Mouse (Mus musculus) embryonic stem cell, embryonic (primary cell): ENCODE results near the gene Sema3f.

ENCODE experiments used
- CTCF ChIA-PET, 4 experiments: fragments of 300-600 bp in 2 of 4; fragments of 350-600 bp in 2 of 4; sonication (Branson Sonifier 250); formaldehyde crosslinking; loops; one replicate each; lab custom pipeline; 2022; ENCODE audit warnings: inconsistent platforms in 2 of 4; lab: Charles Lee
- POLR2A ChIA-PET, 4 experiments: fragments of 300-600 bp in 2 of 4; fragments of 350-600 bp in 2 of 4; sonication (Branson Sonifier 250); formaldehyde crosslinking; loops; one replicate each; lab custom pipeline; 2022; ENCODE audit warnings: antibody characterized with exemption in 4 of 4, inconsistent platforms in 1 of 4; lab: Charles Lee

Sema3f gene

GRCm38 (mm10) chr9:107645577-107645976 lies 64.7 kb downstream of the Sema3f start:
- POLR2A ChIA-PET, result interaction anchor here (0.6 to 4.8 kb wide), 38 partner anchors 9 to 112 kb away, joined by 3 to 42 read pairs (median 4); partner anchors contain the start of genes Gnai2 (in 2 of the 4), Tmem115 (in 2 of the 4), Hyal1 (in 1 of the 4) and Slc38a3 (in 1 of the 4)
- CTCF ChIA-PET, result interaction anchor here (0.5 to 5.6 kb wide), 122 partner anchors 9 to 639 kb away, joined by 3 to 161 read pairs (median 5); partner anchors contain the start of genes Gnai2 (in 3 of the 4), Gnat1 (in 2 of the 4), Hyal3 (in 2 of the 4) and Zmynd10 (in 2 of the 4)

- POLR2A ChIA-PET, result interaction anchor here (0.6 to 4.8 kb wide), 50 partner anchors 9 to 305 kb away, joined by 3 to 42 read pairs (median 4); partner anchors contain the start of genes Gnai2 (in 3 of the 4), Hyal1 (in 1 of the 4), Slc38a3 (in 1 of the 4) and Tmem115 (in 1 of the 4)
Measured at GRCm38 (mm10) chr9:107645153-107645510, 65.1 kb downstream of the Sema3f start.

DNA sequence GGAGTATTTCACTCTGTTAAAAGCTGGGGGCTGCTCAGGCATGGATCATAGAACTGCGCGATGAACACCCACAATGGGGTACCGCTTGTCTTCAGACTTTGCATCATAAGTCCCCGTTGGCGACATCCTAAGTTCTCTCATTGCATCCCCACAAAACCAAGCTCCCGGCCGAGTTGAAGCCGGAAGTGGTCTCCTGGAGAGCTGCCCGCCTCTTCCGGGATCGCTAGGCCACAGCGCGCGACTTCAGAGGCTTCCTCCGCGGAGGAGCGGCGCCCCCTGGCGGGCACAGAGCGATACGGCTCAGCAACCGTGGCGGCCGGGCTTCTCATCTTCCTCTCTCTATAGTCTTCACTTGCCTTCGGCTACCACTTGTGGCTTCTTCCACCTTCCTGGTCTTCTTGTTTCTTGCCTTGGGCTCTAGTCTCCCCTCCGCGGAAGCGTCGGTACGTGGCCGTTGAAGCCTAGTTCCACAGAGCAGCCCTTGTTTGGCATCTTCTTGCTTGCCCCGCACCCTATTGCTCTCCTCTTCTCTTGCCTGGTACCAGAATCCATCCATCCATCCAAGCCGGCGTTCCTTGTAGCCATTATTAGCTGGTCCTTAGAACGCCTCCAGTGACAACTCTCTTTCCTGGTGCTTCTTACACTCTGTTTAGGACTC lies 65.7 kb downstream of the Sema3f start:
- CTCF ChIA-PET, result interaction anchor here (0.5 to 5.6 kb wide), 83 partner anchors 9 to 1155 kb away, joined by 3 to 161 read pairs (median 5); partner anchors contain the start of genes Gnai2 (in 4 of the 4), Ifrd2 (in 2 of the 4), Apeh (in 1 of the 4) and Cyb561d2 (in 1 of the 4)
- POLR2A ChIA-PET, result interaction anchor here (0.6 to 4.8 kb wide), 41 partner anchors 8 to 305 kb away, joined by 3 to 42 read pairs (median 4); partner anchors contain the start of genes Gnai2 (in 3 of the 4), Ifrd2 (in 1 of the 4), Slc38a3 (in 1 of the 4) and Tusc2 (in 1 of the 4)

More at GRCm38 (mm10) chr9:107645153-107645510, 65.1 kb downstream of the Sema3f start:
- CTCF ChIA-PET, result interaction anchor here (0.5 to 5.6 kb wide), 142 partner anchors 8 to 1155 kb away, joined by 3 to 161 read pairs (median 5); partner anchors contain the start of genes Gnai2 (in 3 of the 4), Gnat1 (in 2 of the 4), Hyal3 (in 2 of the 4) and Ifrd2 (in 2 of the 4)

DNA sequence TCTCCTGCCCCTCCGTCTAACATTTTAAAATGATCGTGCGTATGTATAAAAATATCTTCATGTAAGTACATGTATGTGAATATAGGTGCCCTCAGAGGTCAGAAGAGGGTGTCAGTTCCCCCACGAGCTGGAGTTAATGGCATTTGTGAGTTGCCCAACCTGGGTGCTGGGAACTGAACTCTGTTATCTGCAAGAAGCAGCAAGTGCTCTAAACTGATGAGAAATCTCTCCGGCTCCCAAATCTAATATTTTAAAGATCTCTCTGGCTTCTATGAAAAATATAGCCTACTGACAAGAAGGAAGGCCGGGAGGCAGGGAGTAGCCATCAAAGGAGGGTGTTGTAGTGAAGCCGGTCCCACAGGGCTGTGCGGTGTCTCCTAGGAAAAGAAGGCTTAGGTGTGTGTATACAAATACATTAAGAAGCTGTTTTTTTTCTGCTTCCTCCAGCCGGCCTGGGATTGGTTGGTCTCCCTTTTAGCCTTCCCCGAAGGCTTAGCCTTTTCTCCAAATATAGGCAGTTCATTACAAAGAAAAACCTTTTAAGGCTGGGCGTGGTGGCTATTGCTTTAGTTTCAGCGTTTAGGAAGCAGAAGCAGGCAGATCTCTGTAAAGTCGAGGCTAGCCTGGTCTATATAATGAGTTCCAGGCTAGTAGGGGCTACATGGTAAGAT lies 66.6 kb downstream of the Sema3f start:
- CTCF ChIA-PET, result interaction anchor here (0.5 to 5.6 kb wide), 71 partner anchors 8 to 424 kb away, joined by 3 to 161 read pairs (median 5); partner anchors contain the start of genes Gnai2 (in 4 of the 4), Ifrd2 (in 2 of the 4), Cyb561d2 (in 1 of the 4) and Hyal1 (in 1 of the 4)
- POLR2A ChIA-PET, result interaction anchor here (0.5 to 4.8 kb wide), 38 partner anchors 7 to 1016 kb away, joined by 3 to 42 read pairs (median 4); partner anchors contain the start of genes Gnai2 (in 3 of the 4), Ifrd2 (in 1 of the 4) and Mon1a (in 1 of the 4)

DNA sequence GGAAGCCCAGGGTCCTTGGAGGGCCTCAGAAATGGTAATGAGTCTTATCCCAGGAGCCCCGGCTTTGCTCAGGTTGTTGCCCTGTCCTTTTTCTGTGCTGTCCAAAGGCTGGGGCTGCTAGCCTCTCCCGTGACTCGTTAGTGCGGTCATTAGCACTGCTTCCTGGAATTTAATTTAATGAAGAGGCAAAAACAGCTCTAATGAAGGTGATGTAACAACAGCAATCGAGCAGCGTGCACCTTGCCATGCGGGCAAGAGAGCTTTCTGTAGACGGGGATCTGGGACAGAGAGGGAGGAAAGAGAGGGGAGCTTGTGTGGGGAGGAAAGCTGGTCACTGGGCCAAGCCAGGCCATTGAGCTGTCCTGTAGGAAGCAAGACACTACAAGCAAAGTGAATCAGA lies 68.6 kb downstream of the Sema3f start:
- CTCF ChIA-PET, result interaction anchor here in 3 of 4 experiments (0.7 to 2.7 kb wide), 16 partner anchors 11 to 250 kb away, joined by 3 to 20 read pairs (median 4); no protein-coding TSS in a partner anchor
- POLR2A ChIA-PET, result interaction anchor here in 3 of 4 experiments (0.6 to 2.7 kb wide), 17 partner anchors 9 to 1056 kb away, joined by 3 to 18 read pairs (median 4); no protein-coding TSS in a partner anchor

DNA sequence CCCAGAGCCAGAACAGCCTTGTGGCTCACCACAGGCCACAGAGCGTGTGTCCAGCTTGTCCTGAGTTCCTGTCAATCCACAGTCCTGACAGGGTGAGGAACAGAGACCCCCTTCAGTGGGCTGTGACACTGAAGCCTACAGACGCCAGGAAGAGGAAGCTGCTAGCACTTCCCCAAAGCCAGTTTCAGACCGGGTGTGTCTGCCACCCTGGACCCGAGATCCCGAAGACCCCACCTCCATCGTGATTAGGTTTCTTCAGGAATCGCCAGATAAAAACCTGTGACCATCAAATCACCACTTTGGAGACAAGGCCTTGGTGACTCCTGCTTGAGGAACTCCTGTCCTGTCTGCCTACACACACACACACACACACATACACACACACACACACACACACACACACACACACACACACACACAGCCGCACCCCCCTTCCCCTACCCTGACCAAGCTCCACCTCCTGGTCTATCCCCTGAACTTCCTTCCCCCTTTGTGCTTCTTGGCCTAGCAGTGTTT lies 70.0 kb downstream of the Sema3f start:
- ChIA-PET CTCF (interaction anchor here (0.6 to 2.7 kb wide), 17 partner anchors 10 to 1397 kb away, joined by 3 to 20 read pairs (median 4); partner anchors contain the start of genes Cyb561d2 (in 1 of the 4) and Nprl2 (in 1 of the 4)), POLR2A (interaction anchor here in 3 of 4 experiments (0.5 to 2.7 kb wide), 14 partner anchors 10 to 114 kb away, joined by 3 to 18 read pairs (median 4); no protein-coding TSS in a partner anchor)

- CTCF ChIA-PET, result interaction anchor here (0.6 to 3.9 kb wide), 7 partner anchors 8 to 50 kb away, joined by 3 to 21 read pairs (median 4); partner anchors contain the start of gene Ifrd2 (in 1 of the 4)
- POLR2A ChIA-PET, result interaction anchor here in 2 of 4 experiments (1.0 to 4.3 kb wide), 8 partner anchors 8 to 82 kb away, joined by 3 to 59 read pairs (median 22); partner anchors contain the start of gene Hyal2 (in 1 of the 2)
Measured at GRCm38 (mm10) chr9:107637070-107637469, 73.2 kb downstream of the Sema3f start.

DNA sequence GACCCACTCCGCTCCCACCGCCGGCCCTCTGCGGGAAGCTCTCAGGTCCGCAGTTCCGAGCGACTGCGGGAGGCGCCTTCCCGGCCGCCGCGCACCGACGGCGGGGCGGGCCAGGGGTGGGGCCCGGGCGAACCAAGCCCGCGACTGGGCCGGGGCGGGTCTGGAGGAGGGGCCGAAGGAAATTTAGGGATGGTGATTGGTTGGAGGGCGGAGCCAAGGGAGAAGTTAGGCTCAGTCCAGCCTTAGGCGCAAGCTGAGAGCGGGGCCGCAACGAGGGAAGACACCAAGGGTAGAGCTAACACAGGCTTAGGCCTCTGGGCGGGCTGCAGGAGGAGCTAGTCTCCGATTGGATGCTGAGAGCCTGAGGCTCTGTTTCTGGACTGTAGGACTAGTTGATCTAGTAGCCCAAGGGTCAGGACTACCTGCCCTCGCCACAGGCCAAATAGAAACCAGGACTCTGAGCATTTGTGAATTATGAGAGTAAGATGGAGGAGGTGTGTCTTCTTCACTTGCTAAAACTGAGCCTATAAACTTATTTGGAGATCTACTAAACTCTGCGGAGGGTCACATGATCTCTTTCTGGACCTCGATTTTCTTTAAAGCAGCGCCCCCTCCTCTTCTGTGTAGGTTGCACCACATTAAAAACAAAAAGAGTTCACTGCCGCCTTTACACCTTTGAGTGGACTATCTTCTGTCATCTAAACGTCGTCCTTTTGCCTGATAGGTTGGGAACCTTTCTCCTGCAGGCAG lies 74.8 kb downstream of the Sema3f start, which contains the start of gene Gnai2:
Gnai2 (minus strand) TSS at position 89 of the 750 bp plus-strand sequence.
- CTCF ChIA-PET, result interaction anchor here (0.6 to 3.9 kb wide), 34 partner anchors 9 to 944 kb away, joined by 3 to 53 read pairs (median 5); partner anchors contain the start of genes Hyal3 (in 1 of the 4), Mst1r (in 1 of the 4), Slc38a3 (in 1 of the 4) and Zmynd10 (in 1 of the 4)
- POLR2A ChIA-PET, result interaction anchor here (0.6 to 4.3 kb wide), 67 partner anchors 9 to 1197 kb away, joined by 3 to 59 read pairs (median 4); partner anchors contain the start of genes Hyal1 (in 3 of the 4), Cyb561d2 (in 2 of the 4), Hyal3 (in 2 of the 4) and Ifrd2 (in 2 of the 4)

GRCm38 (mm10) chr9:107634406-107635278 lies 75.6 kb downstream of the Sema3f start:
- ChIA-PET POLR2A (interaction anchor here (0.5 to 4.3 kb wide), 63 partner anchors 8 to 1197 kb away, joined by 3 to 59 read pairs (median 4); partner anchors contain the start of genes Hyal1 (in 3 of the 4), Cyb561d2 (in 2 of the 4), Hyal3 (in 2 of the 4) and Ifrd2 (in 2 of the 4)), CTCF (interaction anchor here (0.6 to 3.9 kb wide), 32 partner anchors 8 to 272 kb away, joined by 3 to 53 read pairs (median 5); partner anchors contain the start of genes Hyal3 (in 1 of the 4), Mst1r (in 1 of the 4), Slc38a3 (in 1 of the 4) and Zmynd10 (in 1 of the 4))

- ChIA-PET POLR2A (interaction anchor here in 2 of 4 experiments (0.5 to 4.3 kb wide), 5 partner anchors 10 to 640 kb away, joined by 3 to 55 read pairs (median 3); no protein-coding TSS in a partner anchor), CTCF (interaction anchor here in 2 of 4 experiments (0.8 to 3.9 kb wide), 4 partner anchors 11 to 43 kb away, joined by 3 to 23 read pairs (median 18); no protein-coding TSS in a partner anchor)
Measured at GRCm38 (mm10) chr9:107633661-107634405, 76.4 kb downstream of the Sema3f start.

DNA sequence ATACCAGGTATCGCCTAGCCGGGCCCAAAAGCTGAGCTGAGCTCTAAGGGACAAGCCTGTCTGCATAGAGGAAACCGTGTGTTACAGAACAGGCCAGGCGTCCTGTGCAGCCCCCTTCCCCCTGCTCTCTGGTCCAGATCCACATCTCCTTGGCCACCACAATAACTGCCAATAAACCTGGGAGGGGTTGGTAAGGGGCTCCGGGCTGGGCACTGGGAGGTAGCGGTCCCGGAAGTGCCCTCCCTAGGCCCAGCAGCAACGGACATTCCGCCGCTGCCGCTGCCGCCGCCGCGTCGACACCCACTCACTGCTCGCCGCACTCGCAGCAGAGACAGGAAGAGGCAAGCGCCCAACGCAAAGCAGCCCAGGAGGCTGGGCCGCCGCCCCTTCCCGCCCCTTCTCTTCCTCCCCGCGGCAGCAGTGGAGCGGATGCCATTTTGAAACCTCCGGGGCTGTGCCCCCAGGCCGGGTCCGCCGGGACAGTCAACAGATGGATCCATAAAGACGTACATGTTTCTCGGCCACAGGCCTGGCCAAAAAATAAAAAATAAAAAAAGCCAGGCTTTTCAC lies 77.1 kb downstream of the Sema3f start:
- ChIA-PET POLR2A (interaction anchor here in 2 of 4 experiments (0.5 to 4.3 kb wide), 8 partner anchors 11 to 641 kb away, joined by 3 to 55 read pairs (median 3); no protein-coding TSS in a partner anchor), CTCF (interaction anchor here in 2 of 4 experiments (1.1 to 5.2 kb wide), 3 partner anchors 12 to 44 kb away, joined by 3 to 51 read pairs (median 16); no protein-coding TSS in a partner anchor)

GRCm38 (mm10) chr9:107632478-107632877 lies 77.8 kb downstream of the Sema3f start:
- CTCF ChIA-PET, result interaction anchor here in 2 of 4 experiments (1.1 to 5.2 kb wide), 2 partner anchors 13 to 20 kb away, joined by 3 to 51 read pairs; no protein-coding TSS in a partner anchor
- POLR2A ChIA-PET, result interaction anchor here in 2 of 4 experiments (0.6 to 1.2 kb wide), 6 partner anchors 9 to 58 kb away, joined by 3 to 5 read pairs (median 3); no protein-coding TSS in a partner anchor

DNA sequence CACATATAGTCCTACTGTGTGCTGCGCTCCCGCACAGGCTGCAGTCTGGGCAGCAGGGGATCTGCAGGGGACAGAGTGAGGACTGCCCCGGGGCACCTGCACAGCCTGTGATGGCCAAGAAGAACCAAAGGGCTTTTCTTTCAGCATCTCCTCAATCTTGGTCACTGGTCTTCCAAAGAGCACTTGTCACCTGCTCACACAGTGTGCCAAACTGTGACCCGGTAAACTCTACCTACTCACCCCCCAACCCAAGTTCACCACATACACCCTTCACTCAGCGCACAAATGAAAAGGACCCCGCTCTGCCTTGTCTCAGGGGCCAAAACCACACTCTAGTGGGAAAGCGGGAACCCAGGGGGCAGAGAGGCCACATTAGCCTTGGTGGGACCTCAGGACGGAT lies 78.4 kb downstream of the Sema3f start:
- ChIA-PET CTCF (interaction anchor here in 3 of 4 experiments (2.1 to 5.2 kb wide), 3 partner anchors 13 to 45 kb away, joined by 15 to 51 read pairs (median 32); no protein-coding TSS in a partner anchor), POLR2A (interaction anchor here in 2 of 4 experiments (0.9 to 2.3 kb wide), 6 partner anchors 10 to 95 kb away, joined by 3 to 11 read pairs (median 4); no protein-coding TSS in a partner anchor)
